Mouse (Mus musculus) hindbrain, embryonic 12.5 days (tissue): Measurements from ENCODE around the gene Zfp992. TPM values are rescaled to one million over a fixed set of nuclear protein-coding genes. Genes with fewer than 3 reads are reported as not detected.
"Not testable (repeated sequence)": the region's sequence is repeated elsewhere in the genome, so short reads cannot be mapped to it uniquely, and the experiment has no call there.

Experiments used
- ATAC-seq: fragments of 200-750 bp; cut with Nextera tagmentation; 2 replicates; pipeline ENCODE4 v1.8.0; 2017; ENCODE audit warnings: moderate TSS enrichment; ENCODE audit not compliant: low FRiP score
- H3K27ac ChIP-seq: fragments of 300-500 bp; sonication (generic); 2 replicates; pipeline ENCODE4 v1.5.1; 2016; ENCODE audit warnings: mild to moderate bottlenecking
- H3K27me3 ChIP-seq: fragments of 300-500 bp; sonication (generic); 2 replicates; pipeline ENCODE4 v1.6.1; 2016; ENCODE audit warnings: mild to moderate bottlenecking
- H3K36me3 ChIP-seq: fragments of 300-500 bp; sonication (generic); 2 replicates; pipeline ENCODE4 v1.6.1; 2016; ENCODE audit warnings: mild to moderate bottlenecking
- H3K4me1 ChIP-seq: fragments of 300-500 bp; sonication (generic); 2 replicates; pipeline ENCODE4 v1.6.1; 2016
- H3K4me2 ChIP-seq: fragments of 300-500 bp; sonication (generic); replicated peaks from 2 replicates; pipeline ENCODE4 v1.6.1; 2016; ENCODE audit warnings: mild to moderate bottlenecking
- H3K4me3 ChIP-seq: fragments of 300-500 bp; sonication (generic); 2 replicates; pipeline ENCODE4 v1.5.1; 2016; ENCODE audit warnings: mild to moderate bottlenecking
- H3K9ac ChIP-seq: fragments of 300-500 bp; sonication (generic); 2 replicates; pipeline ENCODE4 v1.6.1; 2016; ENCODE audit warnings: mild to moderate bottlenecking, moderate library complexity
- H3K9me3 ChIP-seq: fragments of 300-500 bp; sonication (generic); replicated peaks from 2 replicates; pipeline ENCODE4 v1.6.1; 2016; ENCODE audit warnings: mild to moderate bottlenecking
- WGBS: fragments of 180-500 bp; shearing (Covaris S2); methylation state at CpG from one replicate; pipeline ENCODE4 v1.1.7; 2016; 5-methylcytosine and 5-hydroxymethylcytosine counted together
- polyA plus RNA-seq: library from polyadenylated mRNA; unstranded; fragments of >200 nt; fragmentation: Nextera tagmentation; extraction: Ambion mirVana; gene quantifications from 2 replicates; pipeline ENCODE4 v1.2.1, GENCODE M21; 2016

The Zfp992 gene
- polyA plus RNA-seq, 1 experiment from 2014 or later, result 3.1 TPM

- 83% methylated on average over 9 of the region's 9 CpGs for WGBS
- 0 out of 2 replicates have a peak, but pooled peaks have one; percentile 12 for ATAC-seq
- peaks cover 58% of the 10 kb centered on the region for H3K9me3 ChIP-seq
- not testable (repeated sequence) for H3K27ac ChIP-seq, H3K27me3 ChIP-seq, H3K36me3 ChIP-seq, H3K4me2 ChIP-seq, H3K9ac ChIP-seq, H3K4me1 ChIP-seq, H3K4me3 ChIP-seq
Observed at GRCm38 (mm10) chr4:146497695-146498275, 49.0 kb downstream of the Zfp992 start.

GRCm38 (mm10) chr4:146501727-146502126 is 52.9 kb downstream of the Zfp992 start, which contains the start of gene Zfp981:
Gene Zfp981, plus strand, starts transcription at chr4:146502027.
- WGBS, result 89% methylated on average over 4 of the region's 4 CpGs
- not testable (repeated sequence) for ATAC-seq, H3K9ac ChIP-seq

GRCm38 (mm10) chr4:146509029-146509428 is 60.2 kb downstream of the Zfp992 start:
- not testable (repeated sequence) for H3K36me3 ChIP-seq, H3K4me3 ChIP-seq, H3K4me1 ChIP-seq, H3K9ac ChIP-seq, H3K4me2 ChIP-seq, H3K27ac ChIP-seq, ATAC-seq, H3K27me3 ChIP-seq
- WGBS, result 95% methylated on average over 22 of the region's 24 CpGs
- peaks cover 19% of the 10 kb centered on the region for H3K9me3 ChIP-seq

More at GRCm38 (mm10) chr4:146501727-146502126, 52.9 kb downstream of the Zfp992 start, which contains the start of gene Zfp981:
- H3K27ac ChIP-seq, H3K4me3 ChIP-seq, H3K36me3 ChIP-seq, H3K4me1 ChIP-seq, H3K4me2 ChIP-seq, H3K27me3 ChIP-seq: not testable (repeated sequence)
- peaks cover 31% of the 10 kb centered on the region for H3K9me3 ChIP-seq

GRCm38 (mm10) chr4:146511871-146512270 is 63.0 kb downstream of the Zfp992 start:
- not testable (repeated sequence) for H3K27me3 ChIP-seq, H3K36me3 ChIP-seq, H3K4me1 ChIP-seq, H3K4me2 ChIP-seq, ATAC-seq, H3K9ac ChIP-seq, H3K27ac ChIP-seq, H3K4me3 ChIP-seq
- peaks cover 39% of the 10 kb centered on the region for H3K9me3 ChIP-seq

GRCm38 (mm10) chr4:146516474-146516873 is 67.7 kb downstream of the Zfp992 start:
- Histone ChIP-seq H3K27me3 (no peaks in the 10 kb centered on the region), H3K4me3 (no peak overlapping the region), H3K9ac (no peak overlapping the region), H3K36me3 (no peaks in the 10 kb centered on the region), H3K27ac (no peak overlapping the region), H3K9me3 (peaks cover 65% of the 10 kb centered on the region), H3K4me2 (no peak overlapping the region), H3K4me1 (no peaks in the 10 kb centered on the region)
- ATAC-seq, result 0 out of 2 replicates have a peak, but pooled peaks have one; percentile 48
- WGBS, result 74% methylated on average over 1 of the region's 1 CpGs

GRCm38 (mm10) chr4:146517150-146517549 is 68.3 kb downstream of the Zfp992 start:
- peaks cover 67% of the 10 kb centered on the region for H3K9me3 ChIP-seq
- ATAC-seq, H3K36me3 ChIP-seq, H3K4me2 ChIP-seq, H3K4me3 ChIP-seq, H3K9ac ChIP-seq, H3K4me1 ChIP-seq, H3K27me3 ChIP-seq, H3K27ac ChIP-seq: not testable (repeated sequence)
- WGBS, result 71% methylated on average over 2 of the region's 2 CpGs

Other genes with a start within 250 kb of the Zfp992 start
- gene Zfp981, start 53.0 kb downstream of the Zfp992 start, polyA plus RNA-seq, result 0.08 and 0.12 TPM in 2 replicates
- 2.0 and 3.2 TPM in 2 replicates for gene Zfp993, start 161.9 kb downstream of the Zfp992 start, polyA plus RNA-seq